Mouse (Mus musculus): Measurements from ENCODE around the gene Elmod3.

Elmod3 gene

GRCm38 (mm10) chr6:72615151-72615550 is 16.9 kb upstream of the Elmod3 start:
- DNase-seq (ENCODE audit: extremely low read depth, low read depth, low spot score) = no peak

GRCm38 (mm10) chr6:72610261-72610660 is 12.0 kb upstream of the Elmod3 start:
- DNase-seq (ENCODE audit: extremely low read depth, low read depth, low spot score) = no peak

- DNase-seq (ENCODE audit: extremely low read depth, low read depth, low spot score) = no peak
Measured at GRCm38 (mm10) chr6:72608662-72609184, 10.5 kb upstream of the Elmod3 start.

DNA sequence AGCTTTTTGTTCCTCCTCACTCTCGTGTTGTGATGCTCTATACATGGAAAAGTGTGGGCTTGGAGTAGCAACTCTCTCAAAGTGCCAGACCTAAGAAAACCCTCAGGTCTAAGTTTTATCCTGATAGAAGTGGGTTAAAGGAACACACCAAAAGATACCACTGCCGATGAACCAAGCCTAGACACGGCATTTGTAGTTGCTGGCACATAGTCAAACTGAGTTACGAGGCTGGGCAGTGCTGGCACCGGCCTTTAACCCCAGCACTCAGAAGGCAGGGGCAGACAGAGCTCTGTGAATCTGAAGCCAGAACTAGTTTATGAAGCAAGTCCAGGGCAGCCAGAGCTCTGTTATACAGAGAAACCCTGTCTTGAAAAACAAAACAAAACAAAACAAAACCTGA is 9.5 kb upstream of the Elmod3 start:
- DNase-seq (ENCODE audit: extremely low read depth, low read depth, low spot score) = no peak

DNA sequence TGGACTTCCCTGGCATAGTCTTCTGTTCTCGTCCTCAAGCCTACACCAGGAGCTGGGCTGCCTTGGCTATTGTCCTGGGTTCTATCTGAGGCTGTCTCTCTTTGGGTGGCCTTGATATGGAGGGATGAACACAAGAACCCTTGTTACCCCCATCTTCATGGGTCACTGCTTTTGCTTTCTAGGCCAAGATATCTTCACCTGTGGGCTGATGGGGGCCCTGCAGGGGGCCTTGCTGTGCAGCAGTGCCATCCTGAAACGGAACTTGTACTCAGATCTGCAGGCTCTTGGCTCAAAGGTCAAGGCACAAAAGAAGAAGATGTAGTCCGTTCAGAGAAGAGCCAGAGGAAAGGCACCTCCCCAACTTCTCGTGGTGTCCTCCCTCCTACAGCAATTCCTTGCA is 8.8 kb upstream of the Elmod3 start:
- no peak for DNase-seq (ENCODE audit: extremely low read depth, low read depth, low spot score)

GRCm38 (mm10) chr6:72604066-72604465 is 5.9 kb upstream of the Elmod3 start:
- DNase-seq (ENCODE audit: extremely low read depth, low read depth, low spot score) = no peak

DNA sequence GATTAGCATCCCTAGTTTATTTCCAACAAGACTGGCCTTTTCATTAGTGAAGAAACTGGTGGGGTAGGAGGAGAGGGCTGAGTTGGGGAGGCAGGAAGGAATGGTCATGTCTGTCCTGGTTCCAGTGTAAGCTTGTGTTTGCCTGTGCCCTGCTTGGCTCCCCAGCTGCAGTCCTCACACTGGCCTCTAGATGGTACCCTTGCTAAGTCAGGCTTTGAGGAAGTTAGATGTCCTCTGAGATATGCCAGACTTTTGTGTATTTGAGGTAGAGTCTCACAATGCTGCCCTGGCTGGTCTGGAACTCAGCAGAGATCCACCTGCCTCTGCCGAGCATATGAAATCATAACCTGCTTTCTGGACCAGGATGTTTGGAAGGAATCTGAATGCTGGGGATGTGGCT is 3.5 kb upstream of the Elmod3 start:
- DNase-seq (ENCODE audit: extremely low read depth, low read depth, low spot score) = no peak

DNA sequence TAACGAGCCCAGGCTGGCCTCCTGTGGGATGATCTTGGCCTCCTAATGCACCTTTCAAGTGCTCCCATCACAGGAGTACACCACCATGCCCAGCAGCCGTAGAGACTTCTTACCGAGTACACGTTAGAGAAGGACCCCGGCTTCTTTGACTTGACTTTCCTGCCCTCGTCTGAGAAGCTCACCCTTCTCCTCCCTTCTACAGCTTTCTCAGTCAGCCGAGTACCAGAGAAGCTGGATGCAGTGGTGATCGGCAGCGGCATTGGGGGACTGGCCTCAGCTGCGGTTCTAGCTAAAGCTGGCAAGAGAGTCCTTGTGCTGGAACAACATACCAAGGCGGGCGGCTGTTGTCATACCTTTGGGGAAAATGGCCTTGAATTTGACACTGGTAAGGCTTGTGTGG is 2.6 kb upstream of the Elmod3 start:
- DNase-seq (ENCODE audit: extremely low read depth, low read depth, low spot score) = no peak

- DNase-seq (ENCODE audit: extremely low read depth, low read depth, low spot score) = no peak
Measured at GRCm38 (mm10) chr6:72600216-72600615, 2.0 kb upstream of the Elmod3 start.

- DNase-seq (ENCODE audit: extremely low read depth, low read depth, low spot score) = no peak
Measured at GRCm38 (mm10) chr6:72598791-72599557, 761 bp upstream of the Elmod3 start.

DNA sequence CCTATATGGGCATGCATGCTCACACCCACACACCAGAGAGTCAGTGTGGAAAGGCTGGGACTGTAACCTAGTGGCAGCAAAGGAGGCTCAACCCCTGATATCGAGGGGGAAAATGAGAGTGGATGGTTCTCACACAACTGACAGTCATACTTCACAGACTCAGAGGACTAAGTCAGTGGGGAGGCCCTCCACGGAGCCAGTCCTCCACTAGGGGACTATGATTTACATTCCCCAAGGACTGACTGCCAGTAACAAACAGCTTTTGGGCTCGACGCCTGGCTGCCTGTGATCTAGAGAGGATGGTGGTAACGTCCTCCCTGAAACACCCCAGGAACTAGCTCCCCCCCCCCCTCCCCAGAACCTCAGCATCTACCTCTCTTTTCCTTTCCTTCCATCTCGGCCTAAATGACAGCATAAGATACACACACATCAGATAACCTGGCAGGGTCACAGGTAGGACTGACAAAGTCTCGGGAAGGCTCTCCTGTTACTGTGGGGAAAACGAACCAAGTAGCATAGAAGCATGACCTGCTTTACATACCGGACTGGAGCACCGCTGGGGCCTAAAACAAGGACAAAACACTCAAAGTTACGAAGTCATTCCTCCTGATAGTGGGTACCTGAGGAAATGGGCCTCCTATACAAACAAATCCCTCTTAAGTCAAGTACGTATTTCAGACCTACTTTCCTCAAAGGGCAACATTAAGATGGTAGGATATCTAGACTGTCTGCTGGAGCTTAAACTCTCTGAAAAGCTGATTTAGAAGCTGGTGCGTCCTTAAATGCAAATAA is 934 bp downstream of the Elmod3 start:
- no peak for DNase-seq (ENCODE audit: extremely low read depth, low read depth, low spot score)

GRCm38 (mm10) chr6:72593914-72594313 is 4.3 kb downstream of the Elmod3 start:
- no peak for DNase-seq (ENCODE audit: extremely low read depth, low read depth, low spot score)

DNA sequence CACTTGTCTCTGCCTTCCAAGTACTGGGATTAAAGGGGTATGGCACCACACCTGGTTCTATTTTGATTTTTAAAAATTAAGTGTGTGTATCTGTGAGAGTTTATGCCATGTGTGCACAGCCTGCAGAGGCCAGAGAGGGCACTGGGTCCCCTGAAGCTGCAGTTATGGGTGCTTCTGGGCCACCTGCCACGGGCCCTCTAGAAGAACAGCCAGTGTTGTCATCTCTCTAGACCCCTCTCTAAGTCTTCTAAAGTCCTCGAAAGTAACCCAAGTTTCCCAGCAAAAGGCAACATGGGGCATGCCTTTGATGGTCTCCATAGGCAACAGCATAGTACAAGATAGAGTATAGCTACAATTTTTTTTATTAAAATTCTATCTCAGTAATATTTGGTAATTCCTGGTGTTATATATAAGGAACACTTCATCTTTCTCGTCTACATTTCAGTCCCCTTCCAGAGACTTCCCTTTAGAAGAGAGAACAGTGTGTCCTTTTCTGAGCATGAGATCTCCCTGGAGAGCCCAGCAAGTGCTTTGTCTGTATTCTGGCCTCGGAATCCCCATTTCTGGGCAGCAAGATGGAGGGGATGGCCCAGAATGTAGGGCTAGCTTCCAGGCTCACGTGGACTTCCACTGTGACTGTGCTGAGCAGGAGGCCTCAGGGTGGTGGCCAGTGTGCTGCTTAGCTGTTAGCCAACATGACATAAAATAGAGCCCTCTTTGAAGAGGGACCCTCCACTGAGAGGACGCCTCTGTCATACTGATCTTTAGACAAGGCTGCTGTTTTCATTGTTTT is 5.0 kb downstream of the Elmod3 start:
- DNase-seq (ENCODE audit: extremely low read depth, low read depth, low spot score) = no peak

- no peak for DNase-seq (ENCODE audit: extremely low read depth, low read depth, low spot score)
Measured at GRCm38 (mm10) chr6:72590111-72590510, 8.1 kb downstream of the Elmod3 start.

DNA sequence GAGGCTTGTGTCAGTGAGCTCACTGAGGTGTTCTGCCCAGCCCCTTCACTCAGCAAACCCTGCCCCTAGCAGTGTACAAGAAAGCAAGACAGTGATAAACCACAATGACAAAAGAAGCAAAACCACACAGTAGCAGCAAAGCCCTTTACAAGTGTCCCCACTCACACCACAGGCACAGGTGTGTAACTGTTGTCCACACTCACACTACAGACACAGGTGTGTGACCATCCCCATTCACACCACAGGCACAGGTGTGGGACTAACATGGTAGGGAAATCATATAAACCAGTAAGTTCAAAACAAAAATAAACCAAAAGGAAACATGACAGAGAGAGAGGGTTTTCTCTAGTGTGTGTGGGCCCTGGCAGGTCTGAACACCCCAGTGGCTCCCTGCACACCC is 9.9 kb downstream of the Elmod3 start:
- DNase-seq (ENCODE audit: extremely low read depth, low read depth, low spot score) = no peak

- DNase-seq (ENCODE audit: extremely low read depth, low read depth, low spot score) = no peak
Measured at GRCm38 (mm10) chr6:72586701-72587100, 11.5 kb downstream of the Elmod3 start.

- DNase-seq (ENCODE audit: extremely low read depth, low read depth, low spot score) = no peak
Measured at GRCm38 (mm10) chr6:72584154-72584553, 14.1 kb downstream of the Elmod3 start.

- no peak for DNase-seq (ENCODE audit: extremely low read depth, low read depth, low spot score)
Measured at GRCm38 (mm10) chr6:72583211-72583839, 14.9 kb downstream of the Elmod3 start.

DNA sequence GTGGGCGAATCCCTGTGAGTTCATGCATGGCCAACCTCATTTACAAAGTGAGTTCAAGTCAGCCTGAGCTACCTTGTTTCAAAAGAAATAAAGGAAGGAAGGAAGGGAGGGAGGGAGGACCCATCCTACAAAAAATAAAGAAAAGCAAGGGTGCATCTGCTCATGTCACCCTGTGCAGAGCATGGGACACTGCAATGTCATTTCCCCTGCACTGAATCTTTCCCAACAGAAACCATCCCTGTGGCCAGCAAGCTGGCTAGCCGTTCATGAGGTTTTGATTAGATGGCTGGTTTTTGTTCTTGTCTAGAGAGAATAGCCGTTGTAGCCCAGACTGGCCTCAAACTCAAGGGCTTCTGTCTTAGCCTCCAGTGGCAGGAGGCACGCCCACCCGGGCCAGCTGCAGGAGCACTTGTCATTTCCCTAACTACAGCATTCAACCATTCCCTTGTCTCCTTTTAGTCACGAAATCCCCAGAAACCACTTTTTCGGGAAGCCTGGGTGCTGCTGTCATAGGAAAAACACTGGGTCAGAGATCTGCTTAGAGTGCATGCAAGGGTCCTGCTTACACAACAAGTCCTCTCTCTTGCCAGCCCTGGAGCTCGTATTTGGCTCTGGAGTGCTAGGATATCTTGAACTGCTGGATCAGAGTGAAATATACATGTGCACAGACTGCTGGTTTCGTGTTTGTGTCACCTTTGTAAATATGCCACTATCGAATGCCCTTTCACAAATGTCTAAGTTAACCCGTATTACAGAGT is 16.4 kb downstream of the Elmod3 start:
- no peak for DNase-seq (ENCODE audit: extremely low read depth, low read depth, low spot score)

- no peak for DNase-seq (ENCODE audit: extremely low read depth, low read depth, low spot score)
Measured at GRCm38 (mm10) chr6:72576041-72576440, 22.2 kb downstream of the Elmod3 start.
